Mouse (Mus musculus): ENCODE measurements around the gene Lpin1. TPM values are rescaled to one million over a fixed set of nuclear protein-coding genes. Genes with fewer than 3 reads are reported as not detected.

Gene Lpin1
- polyA plus RNA-seq, 1 experiment from 2014 or later = 11.6 TPM

DNA sequence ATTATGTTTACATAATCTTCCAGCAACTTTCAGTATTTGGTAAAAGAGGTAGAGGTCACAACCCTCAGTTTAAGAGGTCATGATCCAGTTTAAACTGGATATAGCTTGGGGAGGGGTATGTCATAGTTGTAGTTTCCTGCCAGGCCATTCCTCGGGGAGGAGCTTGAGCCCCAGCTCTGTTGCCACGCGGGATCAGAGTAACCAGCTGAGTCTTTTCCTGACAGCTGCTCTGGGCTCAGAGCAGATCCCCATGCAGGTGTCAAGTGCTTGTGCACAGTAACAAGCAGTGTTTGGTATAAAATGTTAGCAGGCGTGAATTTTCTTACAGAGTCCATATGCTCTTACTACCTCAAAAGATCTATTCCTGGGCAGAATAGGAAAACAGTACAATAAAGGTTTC lies 112.8 kb downstream of the Lpin1 start:
- Histone ChIP-seq H3K27me3 (replicated peaks; ENCODE audit: control insufficient read depth, insufficient read depth, low read length) (no peaks in the 10 kb centered on the region), H3K27ac (ENCODE audit: low read depth, low read length) (no peak overlapping the region), H3K9me3 (replicated peaks; ENCODE audit: control insufficient read depth, low read length) (0 out of 2 replicates have a peak, but pooled peaks cover 3% of the 10 kb centered on the region), H3K4me1 (ENCODE audit: control insufficient read depth, insufficient read depth, low read length) (no peaks in the 10 kb centered on the region), H3K36me3 (ENCODE audit: control insufficient read depth, insufficient read depth, low read length) (no peaks in the 10 kb centered on the region), H3K4me2 (ENCODE audit: low read length) (no peak overlapping the region), H3K9ac (ENCODE audit: low read length) (no peak overlapping the region), H3K4me3 (ENCODE audit: low read depth, low read length) (no peak overlapping the region)
- WGBS = 43% methylated on average over 4 of the region's 4 CpGs
- ATAC-seq (0 out of 2 replicates have a peak, but pooled peaks have one; percentile 40), DNase-seq (ENCODE audit: low spot score) (peak; percentile 27)

DNA sequence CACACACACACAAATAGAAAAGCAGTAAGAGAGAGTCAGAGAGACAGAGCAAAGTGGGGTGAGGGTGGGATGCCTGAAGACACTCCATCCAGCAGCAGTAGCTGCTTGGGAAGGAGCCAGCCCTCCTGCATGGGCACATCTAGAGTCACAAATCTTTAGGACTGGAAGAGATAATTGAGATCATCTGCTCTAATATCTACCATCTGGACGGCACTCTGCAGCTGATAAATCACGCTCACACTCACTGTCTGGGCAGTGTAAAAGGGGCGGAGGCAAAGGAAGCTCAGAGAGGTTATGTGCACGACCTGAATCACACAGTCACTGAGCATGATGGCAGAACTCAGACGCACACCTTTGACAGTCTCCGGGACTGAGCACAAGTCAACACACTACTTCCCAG lies 118.1 kb downstream of the Lpin1 start:
- DNase-seq (ENCODE audit: low spot score) (no peak), ATAC-seq (no peak)
- no peaks in the 10 kb centered on the region for H3K9me3 ChIP-seq (replicated peaks; ENCODE audit: control insufficient read depth, low read length)

GRCm38 (mm10) chr12:16488899-16489298 lies 121.9 kb downstream of the Lpin1 start:
- DNase-seq (ENCODE audit: low spot score) = no peak
- no peaks in the 10 kb centered on the region for H3K36me3 ChIP-seq (ENCODE audit: control insufficient read depth, insufficient read depth, low read length)
- ATAC-seq = no peak
- H3K27ac ChIP-seq (ENCODE audit: low read depth, low read length) = no peak overlapping the region
- no peak overlapping the region for H3K4me2 ChIP-seq (ENCODE audit: low read length)
- H3K9me3 ChIP-seq (replicated peaks; ENCODE audit: control insufficient read depth, low read length) = no peaks in the 10 kb centered on the region
- H3K4me1 ChIP-seq (ENCODE audit: control insufficient read depth, insufficient read depth, low read length) = no peaks in the 10 kb centered on the region
- H3K27me3 ChIP-seq (replicated peaks; ENCODE audit: control insufficient read depth, insufficient read depth, low read length) = no peaks in the 10 kb centered on the region
- H3K9ac ChIP-seq (ENCODE audit: low read length) = no peak overlapping the region
- H3K4me3 ChIP-seq (ENCODE audit: low read depth, low read length) = no peak overlapping the region

More for the DNA sequence above, 118.1 kb downstream of the Lpin1 start:
- Histone ChIP-seq H3K9ac (ENCODE audit: low read length) (no peak overlapping the region), H3K27me3 (replicated peaks; ENCODE audit: control insufficient read depth, insufficient read depth, low read length) (no peaks in the 10 kb centered on the region), H3K4me2 (ENCODE audit: low read length) (no peak overlapping the region), H3K36me3 (ENCODE audit: control insufficient read depth, insufficient read depth, low read length) (no peaks in the 10 kb centered on the region), H3K4me1 (ENCODE audit: control insufficient read depth, insufficient read depth, low read length) (no peaks in the 10 kb centered on the region), H3K4me3 (ENCODE audit: low read depth, low read length) (no peak overlapping the region), H3K27ac (ENCODE audit: low read depth, low read length) (no peak overlapping the region)
- WGBS = 81% methylated on average over 6 of the region's 6 CpGs

- no peaks in the 10 kb centered on the region for H3K36me3 ChIP-seq (ENCODE audit: control insufficient read depth, insufficient read depth, low read length)
- ATAC-seq (no peak), DNase-seq (ENCODE audit: low spot score) (no peak)
- WGBS = 64% methylated on average over 2 of the region's 2 CpGs
- no peak overlapping the region for H3K9ac ChIP-seq (ENCODE audit: low read length)
- H3K4me1 ChIP-seq (ENCODE audit: control insufficient read depth, insufficient read depth, low read length) = no peaks in the 10 kb centered on the region
- H3K4me3 ChIP-seq (ENCODE audit: low read depth, low read length) = no peak overlapping the region
- H3K4me2 ChIP-seq (ENCODE audit: low read length) = no peak overlapping the region
- no peaks in the 10 kb centered on the region for H3K27me3 ChIP-seq (replicated peaks; ENCODE audit: control insufficient read depth, insufficient read depth, low read length)
- H3K27ac ChIP-seq (ENCODE audit: low read depth, low read length) = no peak overlapping the region
- no peaks in the 10 kb centered on the region for H3K9me3 ChIP-seq (replicated peaks; ENCODE audit: control insufficient read depth, low read length)
Observed at GRCm38 (mm10) chr12:16487453-16487852, 123.3 kb downstream of the Lpin1 start.

Other genes starting within 250 kb of the Lpin1 start
- 0.77 and 1.0 TPM in 2 replicates for gene Ntsr2, start 42.4 kb upstream of the Lpin1 start, polyA plus RNA-seq (2014; fragmentation: Nextera tagmentation; extraction: Ambion mirVana)
- 0.17 and 0.46 TPM in 2 replicates for gene Greb1, start 189.9 kb upstream of the Lpin1 start, polyA plus RNA-seq (2014; fragmentation: Nextera tagmentation; extraction: Ambion mirVana)
- 33.9 and 36.4 TPM in 2 replicates for gene E2f6, start 200.0 kb upstream of the Lpin1 start, polyA plus RNA-seq (2014; fragmentation: Nextera tagmentation; extraction: Ambion mirVana)